Mouse (Mus musculus): ENCODE results near the gene Shtn1.

GRCm38 (mm10) chr19:59071979-59072378 is 3.9 kb downstream of the Shtn1 start:
- TF ChIP-seq EP300 (optimal IDR thresholded peaks at IDR 0.05), result no peak
- no peak for TF ChIP-seq CTCF (IDR thresholded peaks at IDR 0.05; ENCODE audit: low read depth)

Measured in stomach, postnatal 0 days (tissue).